Mouse (Mus musculus) neural tube, embryonic 14.5 days (tissue): ENCODE data around the gene Noct. TPM values are rescaled to one million over a fixed set of nuclear protein-coding genes. Genes with fewer than 3 reads are reported as not detected.
"Not testable (repeated sequence)": the region's sequence is repeated elsewhere in the genome, so short reads cannot be mapped to it uniquely, and the experiment has no call there.

ENCODE experiments used
- ATAC-seq: fragments of 200-750 bp; cut with Nextera tagmentation; 2 replicates; pipeline ENCODE4 v1.8.0; 2017; ENCODE audit warnings: low read depth, mild to moderate bottlenecking, moderate TSS enrichment, moderate library complexity
- H3K27ac ChIP-seq: fragments of 300-500 bp; sonication (generic); 2 replicates; pipeline ENCODE4 v1.5.1; 2014; ENCODE audit warnings: low read depth, mild to moderate bottlenecking, control low read depth, low read length, moderate library complexity, mixed read lengths
- H3K27me3 ChIP-seq: fragments of 300-500 bp; sonication (generic); 2 replicates; pipeline ENCODE4 v1.6.1; 2014; ENCODE audit warnings: low read length; ENCODE audit not compliant: control insufficient read depth, insufficient read depth
- H3K36me3 ChIP-seq: fragments of 300-500 bp; sonication (generic); 2 replicates; pipeline ENCODE4 v1.6.1; 2014; ENCODE audit warnings: low read length, mixed read lengths; ENCODE audit not compliant: control insufficient read depth, insufficient read depth
- H3K4me1 ChIP-seq: fragments of 300-500 bp; sonication (generic); 2 replicates; pipeline ENCODE4 v1.6.1; 2014; ENCODE audit warnings: low read length; ENCODE audit not compliant: control insufficient read depth, insufficient read depth
- H3K4me2 ChIP-seq: fragments of 300-500 bp; sonication (generic); 2 replicates; pipeline ENCODE4 v1.6.1; 2014; ENCODE audit warnings: mild to moderate bottlenecking, low read depth, low read length, control low read depth
- H3K4me3 ChIP-seq: fragments of 300-500 bp; sonication (generic); 2 replicates; pipeline ENCODE4 v1.5.1; 2014; ENCODE audit warnings: low read depth, low read length, control low read depth, mixed read lengths
- H3K9ac ChIP-seq: fragments of 300-500 bp; sonication (generic); replicated peaks from 2 replicates; pipeline ENCODE4 v1.6.1; 2014; ENCODE audit warnings: low read depth, mild to moderate bottlenecking, control low read depth, low read length, mixed read lengths
- H3K9me3 ChIP-seq: fragments of 300-500 bp; sonication (generic); 2 replicates; pipeline ENCODE4 v1.6.1; 2016; ENCODE audit warnings: low read length; ENCODE audit not compliant: control insufficient read depth
- WGBS: fragments of 180-500 bp; shearing (Covaris S2); extraction: QIAGEN DNeasy Blood & Tissue Kit; methylation state at CpG from one replicate; pipeline ENCODE4 v1.1.7; 2014; 5-methylcytosine and 5-hydroxymethylcytosine counted together
- polyA plus RNA-seq: library from polyadenylated mRNA; unstranded; fragments of >200 nt; fragmentation: Nextera tagmentation; extraction: Ambion mirVana; gene quantifications from 2 replicates; pipeline ENCODE4 v1.2.1, GENCODE M21; 2014

Noct gene
- polyA plus RNA-seq, 1 experiment from 2014 or later: 42.4 TPM

- no peak for ATAC-seq
- 98% methylated on average over 3 of the region's 3 CpGs for WGBS
Measured at GRCm38 (mm10) chr3:51213111-51213510, 11.1 kb upstream of the Noct start.

DNA sequence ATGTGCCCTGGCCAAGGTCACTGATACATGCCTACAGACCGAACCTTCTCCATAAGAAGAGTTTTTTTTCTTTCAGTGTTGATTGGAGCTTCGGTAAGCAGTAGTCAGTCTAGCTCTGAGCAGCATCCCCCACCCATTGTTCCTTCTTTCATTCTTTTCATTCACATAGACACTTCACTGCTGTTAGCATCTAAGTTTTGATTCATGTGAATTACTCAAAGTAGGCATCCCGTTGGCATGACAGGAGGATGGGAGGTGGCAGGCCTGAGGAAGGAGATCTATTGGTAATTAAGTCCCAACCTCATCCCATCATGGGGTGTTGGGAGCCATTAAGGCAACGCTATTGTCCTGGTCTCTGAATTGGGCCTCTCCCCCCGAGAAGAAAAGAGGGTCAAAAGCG lies 8.6 kb upstream of the Noct start:
- Histone ChIP-seq H3K4me2 (no peak overlapping the region), H3K4me1 (no peaks in the 10 kb centered on the region), H3K27ac (no peak overlapping the region), H3K27me3 (no peaks in the 10 kb centered on the region), H3K9me3 (no peaks in the 10 kb centered on the region), H3K36me3 (no peaks in the 10 kb centered on the region), H3K4me3 (no peak overlapping the region), H3K9ac (no peak overlapping the region)
- ATAC-seq: no peak
- WGBS: 78% methylated on average over 5 of the region's 6 CpGs

More at GRCm38 (mm10) chr3:51213111-51213510, 11.1 kb upstream of the Noct start:
- Histone ChIP-seq H3K9me3 (no peaks in the 10 kb centered on the region), H3K4me2 (no peak overlapping the region), H3K9ac (no peak overlapping the region), H3K4me1 (no peaks in the 10 kb centered on the region), H3K27ac (no peak overlapping the region), H3K27me3 (no peaks in the 10 kb centered on the region), H3K4me3 (no peak overlapping the region), H3K36me3 (no peaks in the 10 kb centered on the region)

DNA sequence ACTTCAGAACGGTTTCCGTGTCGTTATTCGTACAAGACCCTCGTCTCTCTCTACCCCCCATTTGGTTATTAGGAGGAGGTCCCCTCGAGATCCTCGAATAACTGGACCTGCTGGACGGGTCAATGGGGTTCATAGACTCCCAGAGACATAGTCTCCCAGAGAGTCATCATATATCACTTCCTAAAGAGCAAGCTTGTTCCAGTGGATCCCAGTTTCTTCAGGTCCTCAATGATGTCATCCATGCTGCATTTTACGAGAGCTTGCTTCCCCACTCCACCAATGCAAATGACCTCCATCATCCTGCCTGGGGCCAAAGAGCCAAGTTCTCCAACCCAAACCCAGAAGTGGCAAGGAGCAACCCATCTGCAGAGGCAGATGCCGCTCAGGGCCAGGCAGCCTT lies 7.9 kb upstream of the Noct start:
- H3K27me3 ChIP-seq, H3K9me3 ChIP-seq, H3K36me3 ChIP-seq, ATAC-seq, H3K9ac ChIP-seq, H3K4me2 ChIP-seq, H3K4me1 ChIP-seq, H3K4me3 ChIP-seq, H3K27ac ChIP-seq: not testable (repeated sequence)
- WGBS: 83% methylated on average over 5 of the region's 10 CpGs

DNA sequence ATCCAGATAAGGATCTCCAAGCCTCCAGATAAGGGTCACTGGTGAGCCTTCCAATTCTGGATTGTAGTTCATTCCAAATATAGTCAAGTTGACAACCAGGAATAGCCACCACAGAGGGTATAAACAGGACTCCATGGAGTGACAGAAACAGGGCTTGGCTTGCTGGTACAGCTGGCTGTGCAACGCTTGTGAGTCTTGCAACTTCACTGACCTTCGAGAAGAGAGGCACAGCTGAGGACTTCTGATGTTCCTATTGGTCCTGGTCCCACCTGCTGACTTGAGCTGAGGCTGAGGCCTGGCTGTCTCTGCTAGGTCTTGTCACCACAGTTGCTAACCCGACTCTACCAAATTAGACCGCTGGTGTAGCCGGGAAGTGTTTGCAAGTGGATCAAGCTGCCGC lies 5.9 kb upstream of the Noct start:
- ATAC-seq, H3K36me3 ChIP-seq, H3K27ac ChIP-seq, H3K4me1 ChIP-seq, H3K4me3 ChIP-seq, H3K9me3 ChIP-seq, H3K27me3 ChIP-seq, H3K9ac ChIP-seq, H3K4me2 ChIP-seq: not testable (repeated sequence)
- WGBS: 92% methylated on average over 6 of the region's 6 CpGs

DNA sequence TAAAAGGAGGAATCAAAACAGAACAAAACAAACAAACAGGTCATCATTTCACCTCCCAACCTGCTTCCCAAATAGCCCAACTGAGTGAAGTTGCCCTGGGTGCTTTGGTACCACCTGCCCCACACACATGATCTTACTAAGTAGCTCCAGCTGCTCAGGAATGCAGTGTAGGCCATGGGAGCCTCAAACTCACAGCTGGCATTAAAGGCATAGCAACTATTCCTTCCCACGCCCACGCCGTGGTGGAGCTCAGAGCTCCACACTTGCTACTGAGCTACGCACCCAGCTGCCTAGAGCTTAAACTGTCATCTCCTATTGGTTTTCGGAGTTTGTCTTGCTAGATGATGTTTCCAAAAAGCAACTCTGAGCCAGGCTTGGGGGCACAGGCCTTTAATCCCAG lies 5.0 kb upstream of the Noct start:
- H3K4me3 ChIP-seq: no peak overlapping the region
- WGBS: 87% methylated on average over 5 of the region's 5 CpGs
- H3K27me3 ChIP-seq: no peaks in the 10 kb centered on the region
- no peak overlapping the region for H3K27ac ChIP-seq
- no peak overlapping the region for H3K9ac ChIP-seq
- ATAC-seq: no peak
- peaks cover 5% of the 10 kb centered on the region; the same call in 1 of the 2 replicates for H3K4me1 ChIP-seq
- no peaks in the 10 kb centered on the region for H3K36me3 ChIP-seq
- no peak overlapping the region for H3K4me2 ChIP-seq
- H3K9me3 ChIP-seq: no peaks in the 10 kb centered on the region

GRCm38 (mm10) chr3:51220846-51221245 lies 3.4 kb upstream of the Noct start:
- WGBS: 70% methylated on average over 4 of the region's 4 CpGs
- ATAC-seq: no peak

GRCm38 (mm10) chr3:51221847-51222246 lies 2.4 kb upstream of the Noct start:
- 79% methylated on average over 8 of the region's 8 CpGs for WGBS
- Histone ChIP-seq H3K4me2 (no peak overlapping the region), H3K27me3 (no peaks in the 10 kb centered on the region; the same call in 1 of the 2 replicates), H3K9me3 (no peaks in the 10 kb centered on the region), H3K9ac (no peak overlapping the region), H3K4me3 (no peak overlapping the region), H3K4me1 (peaks cover 9% of the 10 kb centered on the region; the same call in 1 of the 2 replicates), H3K27ac (no peak overlapping the region), H3K36me3 (no peaks in the 10 kb centered on the region)
- no peak for ATAC-seq

More at GRCm38 (mm10) chr3:51220846-51221245, 3.4 kb upstream of the Noct start:
- Histone ChIP-seq H3K9me3 (no peaks in the 10 kb centered on the region), H3K4me2 (no peak overlapping the region), H3K9ac (no peak overlapping the region), H3K27ac (no peak overlapping the region), H3K4me1 (peaks cover 5% of the 10 kb centered on the region; the same call in 1 of the 2 replicates), H3K36me3 (no peaks in the 10 kb centered on the region), H3K27me3 (no peaks in the 10 kb centered on the region; the same call in 1 of the 2 replicates), H3K4me3 (no peak overlapping the region)

DNA sequence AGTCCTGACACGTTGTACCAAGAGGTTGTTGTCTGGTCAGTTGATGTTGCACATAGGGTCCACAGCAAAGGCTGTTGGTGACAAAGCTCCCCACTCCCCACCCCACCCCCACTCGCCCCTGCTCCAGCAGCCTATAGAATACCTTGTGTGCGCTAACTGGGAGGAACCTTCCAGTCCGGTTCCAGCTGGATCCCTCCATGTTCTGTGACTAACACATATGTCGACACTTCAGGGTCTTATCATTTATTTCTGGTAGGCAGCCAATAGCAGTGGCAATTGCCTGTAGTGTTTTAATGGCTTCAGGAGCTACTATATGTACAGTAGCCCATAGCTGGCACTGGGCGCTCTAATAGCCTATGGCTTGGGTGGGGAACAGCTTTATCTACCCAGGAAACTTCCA lies 1.9 kb upstream of the Noct start:
- Histone ChIP-seq H3K36me3 (no peaks in the 10 kb centered on the region), H3K4me2 (no peak overlapping the region), H3K4me1 (peaks cover 9% of the 10 kb centered on the region; the same call in 1 of the 2 replicates), H3K9me3 (no peaks in the 10 kb centered on the region), H3K4me3 (no peak overlapping the region), H3K9ac (no peak overlapping the region), H3K27me3 (no peaks in the 10 kb centered on the region; the same call in 1 of the 2 replicates), H3K27ac (no peak overlapping the region)
- WGBS: 90% methylated on average over 6 of the region's 6 CpGs
- no peak for ATAC-seq

DNA sequence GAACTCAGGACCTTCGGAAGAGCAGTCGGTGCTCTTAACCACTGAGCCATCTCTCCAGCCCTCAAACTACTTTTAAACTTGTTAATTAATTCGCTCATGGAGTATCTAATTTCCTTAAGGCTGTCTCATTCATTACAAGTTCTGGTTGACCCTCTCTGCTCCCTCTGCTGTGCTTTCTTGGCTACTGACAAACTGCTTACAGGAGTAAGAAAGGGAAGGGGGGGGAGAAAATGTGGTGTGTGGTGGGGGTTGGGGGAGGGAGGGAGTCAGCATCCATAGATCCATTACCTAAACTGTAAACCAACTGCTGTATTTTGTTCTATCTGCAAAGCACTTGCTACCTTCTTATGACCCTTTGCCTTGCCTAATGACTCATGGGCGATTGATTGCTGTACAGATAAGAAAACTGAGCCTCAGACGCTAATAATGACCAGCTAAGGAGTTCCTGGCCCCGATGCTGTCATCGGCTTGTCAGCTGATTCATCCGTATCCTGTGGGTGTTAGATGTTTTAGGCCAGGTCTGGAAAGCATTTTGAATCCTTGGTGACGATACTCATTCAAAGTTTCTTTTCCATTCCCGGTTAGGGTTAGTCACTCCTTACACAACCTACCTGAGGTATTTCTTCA lies 1.3 kb upstream of the Noct start:
- 63% methylated on average over 10 of the region's 10 CpGs for WGBS
- Histone ChIP-seq H3K4me2 (no peak overlapping the region), H3K4me3 (no peak overlapping the region), H3K27me3 (no peaks in the 10 kb centered on the region; the same call in 1 of the 2 replicates), H3K9ac (no peak overlapping the region), H3K27ac (no peak overlapping the region), H3K9me3 (no peaks in the 10 kb centered on the region), H3K4me1 (peaks cover 9% of the 10 kb centered on the region; the same call in 1 of the 2 replicates), H3K36me3 (no peaks in the 10 kb centered on the region)
- ATAC-seq: no peak
